Mouse (Mus musculus): ENCODE results near the gene Lct.
"Not testable (repeated sequence)": the region's sequence is repeated elsewhere in the genome, so short reads cannot be mapped to it uniquely, and the experiment has no call there.

Lct gene

GRCm38 (mm10) chr1:128328218-128328617 is at the start of gene Lct:
Lct (minus strand) TSS chr1:128328318.
- DNase-seq (ENCODE audit: low spot score in 2 of 2) = no peak

GRCm38 (mm10) chr1:128376841-128377240 is 48.7 kb upstream of the Lct start:
- DNase-seq (ENCODE audit: low spot score in 2 of 2) = no peak

DNA sequence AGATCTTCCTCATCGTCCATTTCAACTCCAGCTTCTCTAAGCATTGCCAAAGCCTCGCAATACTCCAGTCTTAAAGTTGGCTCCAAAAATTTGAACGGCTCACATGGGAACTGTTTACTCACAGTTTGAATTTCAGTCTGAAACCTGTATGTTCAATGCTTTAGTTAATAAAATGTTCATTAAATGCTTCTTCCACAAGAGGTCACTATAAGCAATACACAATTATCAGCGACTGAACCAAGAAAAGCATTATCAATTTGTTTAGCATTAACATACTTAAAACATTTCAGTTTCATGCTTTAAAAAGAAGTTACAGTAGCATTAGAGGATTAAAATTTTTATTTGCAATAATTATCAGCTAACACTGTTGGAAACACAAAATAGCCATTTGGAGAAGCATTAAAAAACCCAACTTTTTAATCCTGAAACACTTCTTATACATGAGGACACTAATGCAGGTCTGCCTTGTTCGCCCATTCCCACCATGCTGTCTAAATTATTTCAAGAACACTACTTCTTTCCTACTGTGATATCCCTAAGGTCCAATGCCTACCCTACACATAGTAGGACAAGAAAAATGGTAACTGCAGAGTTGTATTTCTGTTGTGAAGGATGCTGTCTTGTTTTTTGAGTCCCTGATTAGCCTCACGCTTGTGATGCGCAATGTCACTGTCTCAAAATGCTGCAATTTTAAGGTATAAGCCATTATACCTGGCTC is 44.2 kb upstream of the Lct start:
- DNase-seq (ENCODE audit: low spot score in 2 of 2) = peak in 1 of 2 experiments; percentile 12

GRCm38 (mm10) chr1:128368732-128369441 is 40.8 kb upstream of the Lct start:
- DNase-seq (ENCODE audit: low spot score in 2 of 2) = peak; percentile 51 to 78

GRCm38 (mm10) chr1:128360601-128361000 is 32.5 kb upstream of the Lct start:
- DNase-seq (ENCODE audit: low spot score in 2 of 2) = no peak

GRCm38 (mm10) chr1:128359554-128360376 is 31.6 kb upstream of the Lct start, which contains the start of gene Mcm6:
Mcm6 (minus strand) TSS chr1:128359664.
- DNase-seq (ENCODE audit: low spot score in 2 of 2) = peak; percentile 95 to 96

DNA sequence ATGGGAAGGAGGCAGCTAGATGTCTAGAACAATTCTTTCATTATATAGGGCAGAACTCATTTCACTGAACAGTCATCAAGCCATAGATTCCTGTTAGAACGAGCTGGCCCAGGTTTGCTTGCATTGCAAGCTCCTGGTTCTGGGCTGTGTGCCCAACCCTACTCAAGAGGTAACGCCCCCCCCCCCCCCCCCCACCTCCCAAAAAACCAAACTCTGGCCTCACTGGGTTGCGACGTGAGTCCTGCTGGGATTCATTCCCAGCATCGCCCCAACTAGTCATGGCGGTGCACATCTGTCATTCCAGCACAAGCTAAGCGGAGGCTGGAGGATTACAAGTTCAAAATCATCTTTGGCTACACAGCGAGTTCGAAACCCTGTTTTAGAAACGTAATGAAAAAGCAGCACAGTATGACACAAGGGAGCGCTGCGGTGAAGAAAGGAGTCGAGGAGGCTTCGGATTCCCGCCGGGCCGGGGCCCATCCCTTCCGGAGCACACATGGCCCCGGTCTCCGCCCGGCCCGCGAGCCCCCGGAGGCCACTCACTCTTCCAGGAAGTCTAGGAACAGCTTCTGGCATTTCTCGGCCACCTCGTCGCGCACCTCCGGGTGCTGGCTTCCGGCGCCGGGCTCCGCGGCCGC is 30.9 kb upstream of the Lct start:
- DNase-seq (ENCODE audit: low spot score in 2 of 2) = no peak

DNA sequence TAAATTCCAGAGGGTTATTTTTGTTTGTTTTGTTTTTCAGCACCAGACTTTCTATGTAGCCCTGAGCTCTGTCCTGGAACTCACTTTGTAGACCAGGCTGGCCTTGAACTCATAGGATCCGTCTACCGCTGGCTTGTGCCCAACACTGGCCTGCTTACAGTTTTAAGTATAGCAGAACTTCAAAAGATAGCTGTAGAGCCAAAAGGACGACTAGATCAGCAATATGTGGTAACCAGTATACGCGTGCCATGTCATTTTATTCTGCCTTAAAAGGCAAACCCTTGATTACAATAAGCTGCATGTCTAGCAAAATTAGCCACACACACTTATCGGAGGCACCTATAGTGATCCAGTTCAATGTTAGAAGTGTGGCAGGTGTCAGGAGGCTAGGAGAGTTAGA is 30.2 kb upstream of the Lct start:
- no peak for DNase-seq (ENCODE audit: low spot score in 2 of 2)

DNA sequence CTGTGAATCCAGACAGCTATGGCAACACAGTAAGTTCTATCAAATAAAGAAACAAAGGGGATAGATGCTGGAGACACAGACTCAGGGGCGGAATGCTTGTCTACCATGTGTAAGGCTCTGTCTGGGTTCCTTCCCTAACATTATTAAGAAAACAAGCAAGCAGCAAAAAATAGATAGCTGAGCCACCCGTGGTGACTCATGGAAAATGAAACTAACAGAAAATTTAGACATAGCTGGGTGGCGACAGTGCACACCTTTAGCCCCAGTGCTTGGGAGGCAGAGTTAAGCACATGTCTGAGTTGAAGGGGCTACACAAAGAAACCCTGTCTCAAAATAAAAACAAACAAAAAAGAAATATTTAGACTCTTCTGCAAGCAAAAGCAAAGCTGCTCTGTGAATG is 29.3 kb upstream of the Lct start:
- peak in 1 of 2 experiments; percentile 14 for DNase-seq (ENCODE audit: low spot score in 2 of 2)

DNA sequence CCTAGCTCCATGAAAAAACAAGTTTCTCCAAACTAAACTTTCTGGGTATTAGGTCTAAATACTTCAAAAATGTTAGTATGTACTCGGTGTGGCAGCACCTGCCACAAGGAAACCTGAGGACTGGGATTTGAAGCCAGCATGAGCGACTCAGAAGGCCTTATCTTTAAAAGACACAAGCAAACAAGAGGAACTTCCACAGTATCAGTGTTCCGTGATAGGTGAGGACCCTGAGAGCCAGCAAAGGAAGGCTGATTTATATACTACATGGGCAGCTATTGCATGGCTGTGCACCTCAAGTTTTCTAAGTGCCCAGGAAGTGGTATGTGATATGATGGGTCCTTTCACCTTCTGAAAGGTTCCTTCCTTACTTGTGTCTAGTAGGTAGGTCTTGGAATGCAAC is 25.0 kb upstream of the Lct start:
- no peak for DNase-seq (ENCODE audit: low spot score in 2 of 2)

- no peak for DNase-seq (ENCODE audit: low spot score in 2 of 2)
Observed at GRCm38 (mm10) chr1:128344232-128344631, 16.1 kb upstream of the Lct start.

GRCm38 (mm10) chr1:128337708-128338320 is 9.7 kb upstream of the Lct start:
- no peak for DNase-seq (ENCODE audit: low spot score in 2 of 2)

DNA sequence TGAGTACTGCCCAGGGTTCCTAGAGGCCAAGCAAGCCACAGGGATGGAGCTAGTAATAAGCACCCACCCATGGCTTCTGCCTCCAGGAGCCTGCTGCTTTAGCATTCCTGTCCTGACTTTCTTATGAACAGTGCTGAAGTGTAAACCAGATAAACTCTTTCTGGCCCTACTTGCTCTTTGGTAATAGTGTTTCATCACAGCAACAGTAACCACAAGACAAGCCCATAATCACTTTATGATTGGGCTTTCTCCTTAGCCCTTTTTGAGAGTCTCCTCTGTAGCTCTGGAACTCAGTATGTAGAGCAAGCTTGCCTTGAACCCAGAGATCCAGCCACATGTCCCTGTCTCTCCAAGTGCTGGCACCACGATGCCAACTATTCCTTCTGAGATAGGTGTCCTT is 2.2 kb upstream of the Lct start:
- DNase-seq (ENCODE audit: low spot score in 2 of 2) = no peak

DNA sequence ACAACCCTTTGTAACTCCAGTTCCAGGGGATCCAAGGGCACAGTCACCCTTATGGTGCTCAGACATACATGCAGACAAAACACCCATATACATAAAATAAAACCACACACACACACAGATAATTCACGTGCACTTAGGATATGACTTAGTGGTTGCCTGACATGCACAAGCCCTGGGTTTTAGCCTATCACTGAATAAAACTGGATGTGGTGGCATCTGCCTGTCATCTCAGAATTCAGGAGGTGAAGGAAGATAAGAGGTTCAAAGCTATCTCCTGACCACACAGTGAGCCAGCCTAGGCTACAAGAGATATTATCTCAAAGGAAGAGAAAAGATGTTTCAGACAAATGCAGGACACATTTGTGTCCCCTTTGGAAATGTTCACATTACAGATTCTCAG is 953 bp downstream of the Lct start:
- no peak for DNase-seq (ENCODE audit: low spot score in 2 of 2)

DNA sequence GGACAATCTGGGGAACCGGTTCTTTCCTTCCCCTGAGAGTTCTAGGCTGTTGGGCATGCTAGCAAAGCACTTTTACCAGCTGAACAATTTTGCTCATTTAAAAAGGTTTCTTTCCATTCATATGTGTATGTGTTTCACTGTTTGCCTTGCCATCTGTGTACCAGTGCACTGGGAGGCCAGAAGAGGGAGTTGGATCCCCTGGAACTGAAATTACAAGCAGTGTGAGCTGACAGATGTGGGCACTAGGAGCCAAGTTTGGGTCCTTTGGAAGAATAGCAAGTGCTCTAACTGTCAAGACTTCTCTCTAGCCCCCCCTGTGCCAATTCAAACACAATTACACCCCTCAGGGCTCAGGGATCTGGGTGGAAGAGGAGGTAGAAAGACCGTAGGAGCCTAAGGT is 3.3 kb downstream of the Lct start:
- DNase-seq (ENCODE audit: low spot score in 2 of 2) = no peak

- DNase-seq (ENCODE audit: low spot score in 2 of 2) = no peak
Observed at GRCm38 (mm10) chr1:128323026-128323643, 5.0 kb downstream of the Lct start.

DNA sequence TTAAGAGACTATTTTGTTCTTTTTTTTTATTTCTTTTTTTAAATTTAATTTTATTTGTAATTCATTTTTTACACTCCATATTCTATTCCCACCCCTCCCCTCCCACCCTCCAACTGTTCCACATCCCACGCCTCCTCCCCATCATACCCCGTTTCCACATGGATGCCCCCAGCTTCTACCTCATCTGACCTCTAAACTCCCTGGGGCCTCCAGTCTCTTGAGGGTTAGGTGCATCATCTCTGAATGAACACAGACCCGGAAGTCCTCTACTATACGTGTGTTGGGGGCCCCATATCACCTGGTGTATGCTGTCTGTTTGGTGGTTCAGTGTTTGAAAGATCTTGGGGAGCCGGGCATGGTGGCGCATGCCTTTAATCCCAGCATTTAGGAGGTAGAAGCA is 8.9 kb downstream of the Lct start:
- DNase-seq (ENCODE audit: low spot score in 2 of 2) = not testable (repeated sequence)

DNA sequence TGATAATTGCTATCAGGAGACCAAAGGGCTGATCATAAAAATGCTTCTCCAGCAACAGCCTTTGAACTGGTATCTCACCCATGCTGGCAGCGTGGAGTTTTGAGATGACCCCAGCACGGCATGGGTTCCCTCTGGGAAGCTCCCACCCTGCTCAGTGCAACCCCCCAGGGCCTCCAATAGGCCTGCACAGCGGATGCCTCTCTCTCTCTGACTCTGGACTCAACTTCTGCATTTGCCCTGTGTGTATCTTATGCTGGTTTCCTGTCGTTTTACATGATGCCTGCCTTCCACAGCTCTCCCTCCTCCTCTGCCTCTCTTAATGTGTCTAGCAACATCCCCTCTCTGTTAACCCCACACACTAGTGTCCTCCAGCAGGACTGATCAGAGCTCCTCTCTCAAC is 13.5 kb downstream of the Lct start:
- DNase-seq (ENCODE audit: low spot score in 2 of 2) = no peak

- DNase-seq (ENCODE audit: low spot score in 2 of 2) = peak in 1 of 2 experiments; percentile 12
Observed at GRCm38 (mm10) chr1:128309043-128309442, 19.1 kb downstream of the Lct start.

GRCm38 (mm10) chr1:128303900-128304299 is 24.2 kb downstream of the Lct start:
- DNase-seq (ENCODE audit: low spot score in 2 of 2) = no peak

Measured in thymus, postnatal 10 days (tissue).